Comparison of ENCODE assay signal across 9 mouse cellular contexts in genomic region chr13:94172533-94173310, GRCm38 (mm10).
DNase-seq lines count a peak whose midpoint lies in the region; ATAC-seq lines count a peak whose summit lies in the region.
"Had no signal": no experiment of that assay in that cellular context is flagged by ENCODE, and none has a peak within 500 bp of the region (broad histone marks: within the 10 kb centered on the region; RNA-seq: fewer than 3 reads in every experiment).

No protein-coding gene starts in this region.

- H3K4me1 ChIP-seq in heart, embryonic 16.5 days (ENCODE audit: control insufficient read depth, insufficient read depth, low read length), result peaks cover 39% of the 10 kb centered on the region
- peaks cover 4% of the 10 kb centered on the region; the same call in 1 of the 2 replicates for H3K4me1 ChIP-seq in midbrain, embryonic 11.5 days (ENCODE audit: control insufficient read depth, insufficient read depth, low read length)
- H3K4me1 ChIP-seq in midbrain, embryonic 14.5 days (ENCODE audit: control insufficient read depth, insufficient read depth, low read length), result peaks cover 12% of the 10 kb centered on the region
- H3K4me1 ChIP-seq in neural tube, embryonic 15.5 days, result peaks cover 32% of the 10 kb centered on the region

- H3K27ac ChIP-seq in heart, embryonic 16.5 days (ENCODE audit: low read length), result 0 out of 2 replicates have a peak overlapping the region, but pooled peaks have one; percentile 13
- no peak overlapping the region for H3K27ac ChIP-seq in midbrain, embryonic 11.5 days (ENCODE audit: low read depth, low read length)
- no peak overlapping the region for H3K27ac ChIP-seq in midbrain, embryonic 14.5 days (replicated peaks; ENCODE audit: low read depth, low read length)
- no peak overlapping the region for H3K27ac ChIP-seq in neural tube, embryonic 15.5 days (replicated peaks)

- no peak overlapping the region; the same call in 1 of the 2 replicates for H3K4me2 ChIP-seq in heart, embryonic 16.5 days (ENCODE audit: low read depth, low read length)
- H3K4me2 ChIP-seq in midbrain, embryonic 11.5 days, result no peak overlapping the region
- H3K4me2 ChIP-seq in midbrain, embryonic 14.5 days (ENCODE audit: low read length), result no peak overlapping the region; the same call in 1 of the 2 replicates
- peak overlapping the region; percentile 99 for H3K4me2 ChIP-seq in neural tube, embryonic 15.5 days

- WGBS in heart, embryonic 16.5 days, result 71% methylated on average over 15 of the region's 15 CpGs
- 81% methylated on average over 15 of the region's 15 CpGs for WGBS in midbrain, embryonic 11.5 days
- 83% methylated on average over 15 of the region's 15 CpGs for WGBS in midbrain, embryonic 14.5 days
- WGBS in neural tube, embryonic 15.5 days, result 74% methylated on average over 15 of the region's 15 CpGs

- no peaks in the 10 kb centered on the region for H3K27me3 ChIP-seq in heart, embryonic 16.5 days (ENCODE audit: control insufficient read depth, insufficient read depth, low read length)
- H3K27me3 ChIP-seq in midbrain, embryonic 11.5 days (ENCODE audit: control insufficient read depth, insufficient read depth, low read length), result peaks cover 9% of the 10 kb centered on the region
- peaks cover 13% of the 10 kb centered on the region for H3K27me3 ChIP-seq in midbrain, embryonic 14.5 days (ENCODE audit: control insufficient read depth, insufficient read depth, low read length)
- H3K27me3 ChIP-seq in neural tube, embryonic 15.5 days (replicated peaks), result peaks cover 20% of the 10 kb centered on the region

- H3K9ac ChIP-seq in heart, embryonic 16.5 days (ENCODE audit: low read length), result no peak overlapping the region
- no peak overlapping the region for H3K9ac ChIP-seq in midbrain, embryonic 11.5 days (ENCODE audit: low read length)
- no peak overlapping the region for H3K9ac ChIP-seq in midbrain, embryonic 14.5 days (replicated peaks; ENCODE audit: low read length)
- H3K9ac ChIP-seq in neural tube, embryonic 15.5 days (replicated peaks), result no peak overlapping the region

- intact Hi-C loops in heart, postnatal 36 days (cut with DNase I), result loop anchor here (5.0 kb wide), 1 partner anchor 35 kb away; no protein-coding TSS in a partner anchor

- H3K36me3 ChIP-seq in heart, embryonic 16.5 days (ENCODE audit: control insufficient read depth, insufficient read depth), result no peaks in the 10 kb centered on the region
- H3K36me3 ChIP-seq in midbrain, embryonic 11.5 days (ENCODE audit: control insufficient read depth, insufficient read depth, low read length), result no peaks in the 10 kb centered on the region
- no peaks in the 10 kb centered on the region for H3K36me3 ChIP-seq in midbrain, embryonic 14.5 days (ENCODE audit: control insufficient read depth, insufficient read depth, low read length)
- H3K36me3 ChIP-seq in neural tube, embryonic 15.5 days, result no peaks in the 10 kb centered on the region
- H3K36me3 ChIP-seq: liver, embryonic 13.5 days had no signal

- no peak for DNase-seq in heart, postnatal 36 days
- peak; percentile 86 for DNase-seq in midbrain, embryonic 11.5 days (ENCODE audit: low spot score, missing footprints)
- no peak for DNase-seq in midbrain, embryonic 14.5 days
- peak; percentile 27 for DNase-seq in kidney, postnatal 14 days
- no peak for DNase-seq in MN1 (ENCODE audit: low spot score)
- DNase-seq: right cerebral cortex, postnatal 14 days had no signal

- no peak for ATAC-seq in heart, embryonic 16.5 days (replicated peaks; ENCODE audit: extremely low read depth, insufficient read depth, low FRiP score)
- peak; percentile 41; the same call in 1 of the 2 replicates for ATAC-seq in midbrain, embryonic 11.5 days (ENCODE audit: low FRiP score)
- no peak for ATAC-seq in midbrain, embryonic 14.5 days (ENCODE audit: low FRiP score, low TSS enrichment)
- no peak for ATAC-seq in neural tube, embryonic 15.5 days (ENCODE audit: low FRiP score)

- no peak overlapping the region for H3K4me3 ChIP-seq in heart, embryonic 16.5 days (ENCODE audit: low read length)
- no peak overlapping the region for H3K4me3 ChIP-seq in midbrain, embryonic 11.5 days (ENCODE audit: low read depth, low read length)
- H3K4me3 ChIP-seq in midbrain, embryonic 14.5 days (replicated peaks; ENCODE audit: low read depth, low read length), result no peak overlapping the region
- no peak overlapping the region for H3K4me3 ChIP-seq in neural tube, embryonic 15.5 days (replicated peaks)

- H3K9me3 ChIP-seq in heart, embryonic 16.5 days (replicated peaks; ENCODE audit: control insufficient read depth, low read length), result no peaks in the 10 kb centered on the region
- no peaks in the 10 kb centered on the region for H3K9me3 ChIP-seq in midbrain, embryonic 11.5 days (ENCODE audit: control insufficient read depth, low read length)
- no peaks in the 10 kb centered on the region for H3K9me3 ChIP-seq in midbrain, embryonic 14.5 days (ENCODE audit: control insufficient read depth, low read length)
- H3K9me3 ChIP-seq in neural tube, embryonic 15.5 days (replicated peaks), result no peaks in the 10 kb centered on the region
- H3K9me3 ChIP-seq: liver, embryonic 13.5 days had no signal

Comparison
In these comparisons a context has a peak if more than half of its experiments do, and no peak if none do; other contexts are left out.
1. DNase-seq: peak in midbrain, embryonic 11.5 days (single experiment) and kidney, postnatal 14 days (single experiment); none in heart, postnatal 36 days (0 of 2), midbrain, embryonic 14.5 days (single experiment) and MN1 (single experiment).